Mouse (Mus musculus) 3134 (cell line): ENCODE data around the gene Sept5.
A peak's percentile ranks its signal among the peaks of the same experiment; 100 is the strongest.

Experiments used
- DNase-seq: peaks from one replicate; pipeline ENCODE4 v3.0.0-alpha.2; 2011; ENCODE audit warnings: low spot score; ENCODE audit not compliant: insufficient read length; ENCODE audit errors: extremely low read depth

Gene Sept5

DNA sequence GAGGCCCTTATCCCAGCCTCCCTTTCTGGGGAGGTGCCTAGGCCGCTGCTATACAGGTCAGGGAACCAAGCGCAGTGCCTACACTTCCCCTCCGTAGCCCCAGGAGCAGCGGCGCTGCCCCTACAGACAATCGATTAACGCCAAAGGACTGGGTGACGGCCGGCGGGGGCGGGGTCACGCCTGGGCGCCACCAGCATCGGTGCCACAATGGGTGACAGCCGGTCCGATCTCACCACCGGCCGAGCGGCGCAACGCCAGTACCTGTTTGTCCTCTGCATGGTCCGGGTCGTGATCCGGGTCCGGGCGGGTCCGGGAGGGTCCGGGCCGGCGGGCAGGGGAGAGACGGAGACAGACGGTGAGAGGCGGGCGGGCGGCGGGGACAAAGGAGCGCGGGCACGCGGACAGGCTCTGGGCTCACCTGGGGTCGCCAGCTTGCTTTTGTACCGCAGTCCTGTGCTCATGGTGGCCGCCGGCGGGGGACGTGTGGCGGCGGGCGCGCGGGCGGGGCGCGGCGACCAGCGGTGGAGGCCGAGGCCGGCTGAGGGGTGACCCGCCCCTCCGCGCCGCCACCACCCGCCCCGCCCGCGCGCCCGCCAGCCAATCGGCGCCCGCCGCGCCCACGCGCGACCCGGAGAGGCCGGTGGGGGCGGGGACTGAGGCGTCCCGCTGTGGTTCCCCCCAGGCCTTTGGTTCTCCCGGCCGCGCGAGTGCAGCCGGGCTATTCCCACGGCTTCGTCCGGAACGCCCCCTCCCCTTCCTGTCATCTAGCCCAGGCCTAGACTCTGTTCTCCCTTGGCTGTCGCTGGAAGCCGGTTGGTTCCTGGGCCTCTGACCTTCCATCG, at the start of gene Sept5:
Gene Sept5, minus strand, starts transcription at position 565 of the 842 bp plus-strand sequence.
- peak; percentile 76 for DNase-seq

DNA sequence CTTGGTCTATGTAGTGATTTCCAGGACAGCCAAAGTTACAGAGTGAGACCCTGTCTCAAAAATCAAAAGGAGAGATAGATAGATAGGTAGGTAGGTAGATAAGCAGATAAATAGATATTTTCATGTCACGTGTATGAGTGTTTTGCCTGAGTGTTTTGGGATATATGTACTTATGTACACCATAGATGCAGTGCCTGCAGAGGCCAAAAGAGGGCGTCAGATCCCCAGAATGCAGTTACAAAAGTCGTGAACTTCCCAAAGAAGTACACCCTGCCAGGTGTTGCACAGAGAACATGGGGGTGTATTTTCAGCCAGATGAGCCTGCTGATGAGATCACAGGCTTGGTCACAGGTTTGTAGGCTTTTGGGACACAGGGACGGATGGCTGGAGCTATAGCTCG, 49.4 kb upstream of the Sept5 start:
- no peak for DNase-seq

DNA sequence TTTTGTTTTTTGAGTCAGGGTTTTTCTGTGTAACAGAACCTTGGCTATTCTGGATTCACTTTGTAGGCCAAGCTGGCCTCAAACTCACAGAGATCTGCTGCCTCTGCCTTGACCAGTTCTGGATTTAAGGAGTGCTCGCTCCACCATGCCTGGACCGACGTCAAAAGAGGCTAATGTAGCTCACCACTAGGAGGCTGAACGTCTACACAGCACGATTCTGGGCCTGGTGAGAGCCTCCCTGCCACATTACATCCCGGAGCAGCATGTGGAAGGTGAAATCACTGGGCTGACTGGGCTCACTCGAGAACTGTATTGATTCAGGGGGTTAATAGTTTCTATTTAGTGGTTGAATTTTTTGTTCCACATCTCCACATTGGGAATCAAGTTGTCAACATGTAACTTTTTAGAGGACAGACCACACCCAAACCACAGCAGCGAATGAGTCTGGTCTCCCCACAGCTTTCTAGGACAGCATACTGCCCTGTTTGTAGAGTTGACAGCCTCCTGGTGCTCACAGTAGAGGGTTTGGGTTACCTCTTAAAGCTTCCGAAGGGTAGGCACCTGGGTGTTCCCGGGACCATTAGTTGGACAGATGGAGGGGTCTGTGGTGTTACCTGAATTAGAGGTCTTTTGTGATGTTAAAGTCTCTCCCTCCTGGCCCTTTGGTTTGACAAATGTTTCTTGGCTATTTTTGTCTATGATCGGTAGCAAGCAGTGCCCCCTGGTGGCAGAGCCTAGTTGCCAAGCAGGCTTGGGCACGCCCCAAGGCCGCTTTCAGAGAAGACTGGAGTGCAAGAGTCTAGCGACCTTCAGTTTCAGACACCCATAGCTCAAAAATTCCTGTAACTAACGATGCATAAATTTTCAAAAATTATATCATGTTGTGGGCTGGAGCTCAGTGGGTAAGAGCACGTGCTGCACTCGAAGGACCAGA, 48.3 kb upstream of the Sept5 start:
- peak; percentile 38 for DNase-seq

DNA sequence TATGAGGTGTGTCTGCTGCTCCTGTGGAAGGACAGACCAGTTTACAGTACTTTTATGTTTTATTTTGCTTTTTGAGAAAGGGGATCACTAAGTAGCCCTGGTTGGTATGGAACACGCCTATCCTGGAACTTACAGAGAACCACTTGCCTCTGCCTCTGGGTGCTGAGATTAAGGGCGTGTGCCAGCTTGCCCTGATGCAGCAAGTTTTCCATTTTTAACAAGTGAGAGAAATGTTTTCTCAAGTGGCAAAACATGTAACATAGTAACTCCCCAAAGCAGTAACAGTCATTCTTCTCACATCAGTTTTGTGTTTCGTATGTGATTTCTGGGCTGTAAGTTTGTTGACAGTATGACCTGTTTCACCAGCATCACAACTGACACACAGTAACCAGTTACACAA, 43.3 kb upstream of the Sept5 start:
- DNase-seq = no peak

DNA sequence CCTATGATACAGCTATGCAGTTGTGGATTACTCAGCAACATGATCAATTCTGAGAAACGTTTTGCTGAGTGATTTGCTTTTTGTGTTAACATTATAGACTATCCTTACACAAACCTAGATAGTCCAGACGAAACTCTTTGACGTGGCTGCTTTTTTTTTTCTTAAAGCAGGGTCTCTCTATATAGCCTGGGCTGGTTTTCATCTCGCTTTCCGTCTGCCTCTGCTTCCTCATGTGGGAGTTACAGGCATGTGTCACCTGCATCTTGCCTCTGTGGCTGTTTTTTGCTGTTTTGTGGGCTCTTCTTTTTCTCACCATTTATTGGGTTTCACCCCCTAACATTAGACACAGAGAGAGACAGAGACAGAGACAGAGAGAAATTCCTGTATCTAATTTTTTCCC, 42.3 kb upstream of the Sept5 start:
- DNase-seq = no peak

DNA sequence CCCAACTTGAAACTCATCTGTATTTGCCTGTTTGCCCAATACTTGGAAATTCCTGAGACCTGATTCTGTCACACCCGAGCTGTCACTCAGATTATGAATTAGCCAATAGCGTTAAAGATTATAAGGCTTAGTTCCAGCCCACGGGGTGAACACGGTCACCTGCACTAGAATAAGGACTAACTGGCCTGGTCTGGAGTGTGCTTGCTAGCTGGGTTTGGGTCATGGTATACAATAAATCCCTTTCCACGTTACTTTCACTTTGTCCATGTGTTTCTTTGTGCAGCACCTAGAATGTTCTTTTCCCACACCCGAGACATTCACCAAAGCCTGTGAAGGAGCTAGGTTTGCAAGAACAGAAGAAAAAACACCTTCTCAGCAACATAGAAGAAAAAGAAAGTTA, 40.2 kb upstream of the Sept5 start:
- DNase-seq = no peak

DNA sequence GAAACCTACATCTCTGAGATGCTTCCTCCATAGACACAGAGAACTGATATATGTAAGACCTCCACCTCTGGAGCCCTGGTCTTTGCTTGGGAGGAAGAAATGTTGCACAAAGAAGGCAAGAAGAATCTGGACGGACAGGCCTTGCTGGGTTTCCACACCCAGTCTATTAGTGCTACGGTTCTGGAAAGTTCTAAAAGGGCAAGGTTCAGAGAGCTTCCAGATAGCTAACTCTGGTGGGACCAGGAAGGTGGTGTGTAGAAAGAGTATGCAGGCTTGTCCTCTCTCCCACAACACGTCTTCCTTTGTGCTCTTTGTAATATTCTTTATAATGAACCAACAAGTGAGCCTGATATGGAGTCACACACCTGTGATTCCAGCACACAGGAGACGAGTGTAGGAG, 28.8 kb upstream of the Sept5 start:
- no peak for DNase-seq

DNA sequence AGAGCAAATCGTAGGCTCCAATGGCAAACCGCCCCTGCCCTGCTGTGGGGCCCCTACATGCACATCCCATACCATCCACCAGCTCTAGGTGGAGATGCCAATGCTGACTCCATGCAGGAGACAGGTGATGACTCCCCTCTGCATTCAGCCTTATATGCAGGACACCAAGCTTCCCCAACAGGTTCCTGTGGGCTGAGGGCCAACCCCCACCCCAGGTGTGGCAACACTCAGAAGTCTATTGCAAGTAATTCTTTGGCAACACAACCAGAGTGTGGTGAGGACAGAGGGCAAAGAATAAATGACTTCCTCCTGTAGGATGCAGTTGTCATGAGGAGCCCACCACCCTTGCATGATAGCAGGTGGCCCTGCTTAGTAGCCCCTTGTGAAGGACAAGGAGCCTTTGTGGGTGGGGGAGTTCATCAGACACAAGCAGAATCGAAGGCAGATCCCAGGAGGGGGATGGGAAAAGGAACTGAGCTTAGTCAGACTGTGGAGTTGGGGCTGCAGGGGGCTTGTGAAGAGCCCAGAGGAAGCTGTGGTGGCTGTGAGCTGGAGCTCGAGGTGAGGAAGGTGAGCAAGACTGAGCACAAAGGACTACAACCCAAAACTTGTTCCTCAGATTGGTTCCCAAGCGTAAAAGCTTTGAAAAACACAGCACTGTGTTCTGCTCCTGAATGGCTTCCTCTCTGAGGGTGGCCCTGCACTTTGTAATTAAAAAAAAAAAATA, 25.8 kb upstream of the Sept5 start:
- DNase-seq = no peak

DNA sequence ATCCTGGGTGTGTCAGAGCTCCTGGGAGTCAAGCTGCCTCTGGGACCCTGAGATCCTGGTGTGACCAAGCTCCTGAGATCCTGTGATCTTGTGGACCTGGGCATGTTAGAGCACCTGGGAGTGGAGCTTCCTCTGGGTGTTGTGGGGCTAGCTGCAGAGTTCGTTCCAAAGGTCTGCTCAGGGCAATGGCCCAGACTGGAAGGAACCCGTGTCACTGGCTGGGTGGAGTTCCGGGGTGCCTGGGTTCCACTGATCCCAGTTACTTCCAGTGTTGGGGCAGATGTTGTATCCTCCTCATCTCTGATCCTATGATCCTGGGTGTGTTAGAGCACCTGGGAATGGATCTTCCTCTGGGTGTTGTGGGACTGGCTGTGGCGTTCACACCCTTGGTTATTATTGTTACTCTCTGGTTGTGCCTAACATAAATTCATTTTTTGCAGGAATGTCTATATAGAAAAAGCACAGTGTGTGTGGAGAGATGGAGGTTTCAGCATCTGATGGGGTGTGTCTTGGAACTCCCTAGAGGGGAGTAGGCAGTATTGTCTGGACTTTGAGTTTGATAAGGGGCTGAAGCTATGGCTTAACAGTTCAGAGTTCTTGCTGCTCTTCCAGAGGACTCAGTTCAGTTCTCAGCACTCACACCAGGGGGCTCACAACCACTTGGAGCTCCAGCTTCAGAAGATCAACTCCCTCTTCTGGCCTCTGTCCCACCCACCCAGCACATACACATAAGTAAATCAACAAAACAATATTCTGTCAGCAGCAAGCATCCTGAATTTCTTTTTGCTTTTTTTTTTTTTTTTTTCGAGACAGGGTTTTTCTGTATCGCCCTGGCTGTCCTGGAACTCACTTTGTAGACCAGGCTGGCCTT, 23.8 kb upstream of the Sept5 start:
- no peak for DNase-seq

DNA sequence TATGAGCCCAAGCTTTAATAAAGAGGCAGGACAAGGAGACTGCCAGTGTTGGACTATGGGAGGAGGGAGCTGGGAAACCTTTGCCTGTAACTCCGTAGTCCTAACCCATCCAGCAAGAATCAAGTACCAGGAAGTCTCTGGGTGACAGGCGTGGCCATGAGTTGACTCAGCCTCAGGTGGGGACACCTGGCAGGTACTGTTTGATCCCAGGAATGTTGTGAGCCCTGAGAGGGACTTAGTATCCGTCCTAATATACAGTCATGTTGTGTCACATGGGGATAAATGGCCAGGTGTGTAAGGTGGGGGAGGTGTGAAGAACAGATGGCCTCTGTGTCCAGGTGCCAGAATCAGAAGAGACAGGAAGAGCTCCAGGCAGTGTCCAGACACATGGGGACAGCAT, 19.4 kb upstream of the Sept5 start:
- DNase-seq = no peak

DNA sequence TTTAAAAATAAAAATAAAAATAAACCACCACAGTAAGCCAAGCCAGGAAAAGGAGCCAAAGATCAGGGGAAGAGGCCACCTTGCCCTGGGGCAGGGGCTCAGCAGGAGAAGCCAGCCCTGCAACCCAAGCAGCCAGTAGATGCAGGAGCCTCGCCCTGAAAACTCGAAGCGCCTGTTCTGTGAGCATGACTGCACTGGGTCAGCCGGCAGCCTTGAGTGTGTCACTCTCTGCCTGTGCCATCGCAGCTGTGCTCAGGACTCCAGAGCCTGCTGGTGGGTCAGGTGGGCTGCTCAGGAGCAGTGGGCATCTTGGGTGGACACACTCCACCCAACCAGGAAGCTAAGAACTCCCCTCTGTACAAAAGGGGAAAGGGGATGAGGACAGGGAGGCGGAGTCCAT, 15.6 kb upstream of the Sept5 start:
- DNase-seq = no peak

DNA sequence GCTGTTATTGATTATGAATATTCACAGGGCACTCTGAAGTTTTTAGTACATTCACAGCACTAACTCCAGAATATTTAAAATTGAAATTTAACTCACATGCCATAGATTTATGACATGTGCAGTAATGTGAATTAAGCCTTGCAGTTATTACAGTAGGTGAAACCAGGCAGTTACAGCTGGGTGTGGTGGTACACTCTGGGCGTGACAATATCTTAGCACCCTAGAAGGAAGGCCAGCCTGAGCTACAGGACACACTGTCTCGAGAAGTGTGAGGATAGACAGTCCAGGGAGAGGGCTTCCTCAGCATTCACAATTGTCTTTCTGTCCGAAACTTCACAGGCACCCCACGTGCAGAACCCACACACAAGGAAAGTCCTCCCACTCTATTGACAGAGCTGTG, 14.7 kb upstream of the Sept5 start:
- DNase-seq = no peak

DNA sequence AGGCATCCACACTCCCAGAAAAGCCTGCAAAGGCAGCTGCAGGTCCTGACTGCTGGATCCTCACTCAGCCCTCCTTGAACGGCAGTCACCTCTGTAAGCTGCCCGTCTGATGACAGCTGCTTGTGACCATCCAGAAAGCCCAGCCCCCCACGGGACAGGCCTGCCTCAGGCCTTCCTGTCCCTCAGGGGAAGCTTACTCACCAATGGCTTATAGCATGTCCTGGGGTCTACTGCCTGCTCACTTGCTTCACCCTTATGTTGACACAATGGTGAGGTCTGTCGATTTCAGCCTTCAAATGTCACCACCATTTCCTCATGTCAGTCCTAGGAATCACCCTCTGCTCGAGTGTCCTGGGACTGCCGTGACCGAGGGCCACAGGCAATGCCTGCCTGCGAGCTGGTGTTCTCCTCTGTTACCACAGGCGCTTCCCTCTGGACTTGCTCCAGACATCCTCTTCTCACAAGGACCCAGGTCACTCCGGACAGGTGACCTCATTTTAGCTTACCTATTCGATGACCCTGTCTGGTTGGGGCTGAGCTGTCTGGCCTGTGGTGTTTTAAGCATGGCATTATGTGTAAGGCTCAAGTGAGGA, 13.7 kb upstream of the Sept5 start:
- no peak for DNase-seq

DNA sequence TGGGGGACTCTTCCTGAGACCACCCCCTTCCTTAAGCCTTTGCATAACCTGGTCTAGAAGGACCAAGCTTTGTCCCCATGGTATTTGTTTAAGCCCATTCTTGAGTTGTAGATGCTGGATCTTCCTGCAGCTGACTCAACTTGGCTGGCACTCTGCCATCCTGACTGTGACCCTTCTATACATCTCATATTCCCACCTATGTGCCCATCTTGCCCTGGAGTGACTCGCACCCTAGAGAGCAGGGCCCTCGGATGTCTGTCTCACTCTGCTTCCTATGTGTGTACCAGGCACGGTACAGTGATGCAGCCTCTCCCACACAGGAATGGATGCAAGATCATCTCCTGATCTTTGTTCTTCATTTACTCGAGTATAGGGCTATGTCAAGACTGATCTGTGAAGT, 13.1 kb upstream of the Sept5 start:
- DNase-seq = no peak

DNA sequence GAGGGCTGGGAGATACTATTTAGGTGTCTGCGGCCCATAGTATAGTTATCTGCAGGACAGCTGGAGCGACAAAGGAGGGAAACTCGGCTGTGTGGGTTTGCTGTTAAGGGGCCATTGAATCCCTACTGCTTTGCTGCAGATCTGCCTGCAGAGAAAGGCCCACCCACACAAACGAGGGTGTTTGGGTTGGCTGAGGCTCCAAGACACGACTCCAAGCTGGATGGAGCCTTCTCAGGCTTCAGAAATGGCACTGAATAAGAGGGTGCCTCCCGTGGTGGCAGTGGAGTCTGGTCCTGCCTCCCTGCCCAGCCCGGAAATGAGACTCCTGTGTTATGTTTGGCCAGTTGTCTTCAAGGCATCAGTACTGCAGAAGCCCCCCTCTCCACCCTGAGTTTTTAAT, 12.5 kb upstream of the Sept5 start:
- no peak for DNase-seq

DNA sequence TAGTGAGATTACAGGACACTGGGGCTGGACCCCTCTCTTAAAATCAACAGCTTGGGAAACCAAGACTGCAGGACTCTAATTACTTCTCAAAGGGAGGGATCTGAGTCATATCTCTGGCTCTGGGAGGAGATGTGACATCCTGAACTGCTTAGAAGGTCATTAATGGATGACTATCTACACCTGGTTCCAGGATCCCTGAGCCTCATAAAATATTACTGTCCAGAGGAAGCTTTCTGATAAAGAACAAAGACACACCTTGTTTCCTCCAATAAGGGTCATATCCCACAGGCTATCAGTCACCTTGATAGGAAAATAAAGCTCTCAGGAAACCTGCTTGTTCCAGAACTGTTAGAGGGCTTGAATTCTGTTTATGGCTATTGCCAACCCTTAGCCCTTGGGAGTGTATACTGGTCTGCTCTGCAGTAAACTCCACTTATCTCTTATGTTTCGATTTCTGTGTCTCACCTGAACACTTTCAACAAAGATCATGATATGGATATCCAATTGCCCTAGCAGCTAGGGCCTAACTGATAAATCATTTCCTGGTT, 9.7 kb upstream of the Sept5 start:
- DNase-seq = no peak

DNA sequence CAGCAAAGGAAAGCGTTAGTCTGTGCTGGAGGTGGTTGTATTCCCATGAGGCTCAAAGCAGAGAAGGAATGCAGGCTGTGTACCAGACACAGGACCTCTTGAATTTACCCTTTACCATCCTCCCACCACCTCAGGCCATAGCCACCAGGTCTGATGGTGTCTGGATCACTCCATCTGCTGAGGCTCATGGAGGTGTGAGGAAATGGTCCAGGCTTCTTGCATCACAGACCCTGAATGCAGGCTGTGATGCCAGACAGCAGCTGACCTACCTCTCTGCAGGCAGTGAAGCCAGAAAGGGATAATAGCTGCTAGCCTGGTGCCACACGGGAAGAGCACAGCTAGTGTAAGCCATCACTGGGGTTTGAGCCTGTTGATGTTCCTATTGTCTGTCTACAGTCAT, 8.6 kb upstream of the Sept5 start:
- no peak for DNase-seq

DNA sequence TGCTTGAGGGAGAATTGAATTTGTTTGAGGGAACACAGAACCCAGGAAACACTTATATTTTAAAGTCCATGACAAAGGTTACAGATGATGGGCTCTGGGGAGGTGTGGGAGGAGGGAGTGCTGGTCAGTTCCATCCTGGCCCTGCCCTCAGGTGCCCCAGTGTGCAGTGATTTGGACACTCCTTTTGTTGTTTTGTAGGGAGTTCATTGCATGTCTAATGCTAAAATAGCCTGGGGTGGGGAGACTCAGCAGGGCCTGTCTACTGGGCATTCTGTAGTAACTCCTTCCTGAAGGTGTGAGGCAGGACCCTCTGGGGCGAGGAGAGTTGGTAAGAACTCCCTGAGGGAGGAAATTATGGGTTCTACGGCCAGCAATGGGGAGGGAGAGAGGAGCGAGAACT, 7.0 kb upstream of the Sept5 start:
- DNase-seq = no peak

DNA sequence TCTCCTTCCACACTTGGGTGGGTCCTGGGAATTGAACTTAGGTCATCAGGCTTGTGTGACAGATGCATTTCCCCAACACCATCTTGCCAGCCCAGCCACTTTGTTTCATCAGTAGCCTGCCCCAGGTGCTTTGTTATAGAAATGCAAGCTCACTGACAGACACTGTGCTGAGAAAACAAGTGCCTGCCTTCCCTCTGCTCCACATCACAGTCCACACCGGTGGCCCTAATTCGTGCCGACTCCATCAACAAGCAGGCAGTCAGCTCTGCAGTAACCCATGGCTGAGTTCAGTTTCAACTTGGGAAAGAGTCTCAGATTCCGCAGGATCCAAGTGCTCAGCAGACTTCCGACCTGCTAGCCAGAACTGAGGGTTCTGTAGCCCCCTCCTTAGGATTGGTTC, 6.6 kb upstream of the Sept5 start:
- DNase-seq = no peak

DNA sequence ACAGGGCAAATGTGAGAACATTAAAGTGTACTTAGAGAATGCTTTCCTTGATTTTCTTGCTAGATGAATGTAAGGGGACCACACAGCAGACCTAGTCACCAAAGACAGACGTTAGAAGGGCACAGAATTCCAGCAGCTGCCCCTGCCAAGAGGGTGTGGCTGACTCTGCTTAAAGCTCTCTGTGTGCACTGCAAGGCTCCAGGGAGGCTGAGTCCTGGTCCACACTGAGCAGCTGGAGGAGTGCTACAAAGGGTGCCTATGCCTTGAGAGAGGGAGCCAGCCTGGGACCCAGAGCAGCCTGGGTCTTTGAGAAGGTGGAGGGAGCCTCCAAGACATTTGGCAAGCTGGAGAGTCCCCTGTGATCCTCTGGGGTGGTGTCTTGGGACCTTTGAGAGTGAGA, 3.6 kb upstream of the Sept5 start:
- DNase-seq = no peak
